Mouse (Mus musculus) bone marrow, adult 2 months (tissue): ENCODE data around the gene Pcgf5.

Experiments
- CTCF ChIP-seq: fragments of 200-500 bp; IDR thresholded peaks from 2 replicates; pipeline ENCODE4 v1.5.1; 2011; ENCODE audit warnings: low read length, control low read depth; ENCODE audit not compliant: control insufficient read depth, insufficient read depth
- POLR2A ChIP-seq: fragments of 200-500 bp; IDR thresholded peaks from 2 replicates; pipeline ENCODE4 v1.6.1; 2011; ENCODE audit warnings: low read depth, mild to moderate bottlenecking, control low read depth, low read length, borderline replicate concordance; ENCODE audit not compliant: control insufficient read depth

GRCm38 (mm10) chr19:36375200-36375783 is 27.2 kb downstream of the Pcgf5 start:
- no peak for TF ChIP-seq POLR2A
- TF ChIP-seq CTCF, result no peak
